In the genomic region with DNA sequence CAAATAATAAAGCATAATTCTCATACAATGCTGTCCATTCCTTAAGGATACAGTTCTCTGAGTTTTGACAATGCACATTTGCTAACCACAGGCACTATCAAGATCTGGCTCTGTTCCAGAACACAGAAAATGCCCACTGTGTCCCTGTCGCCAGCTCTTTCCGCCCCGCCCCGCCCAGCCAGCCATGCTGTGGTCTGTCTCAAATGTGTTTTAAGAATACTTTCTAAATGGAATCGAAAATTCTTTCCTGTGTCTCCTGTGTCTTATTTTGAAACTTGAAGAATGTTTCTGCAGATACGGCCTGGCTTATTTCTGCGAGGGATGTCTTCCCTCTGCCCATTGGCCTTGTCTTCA, we compare ENCODE assay signal across 10 mouse cellular contexts.
A peak's percentile ranks its signal among the peaks of the same experiment; 100 is the strongest.
DNase-seq lines count a peak whose midpoint lies in the region; ATAC-seq and TF ChIP-seq lines count a peak whose summit lies in the region.
"Had no signal": no experiment of that assay in that cellular context is flagged by ENCODE, and none has a peak within 500 bp of the region (broad histone marks: within the 10 kb centered on the region; RNA-seq: fewer than 3 reads in every experiment).

No protein-coding gene starts in this region.

- peaks cover 16% of the 10 kb centered on the region for H3K4me1 ChIP-seq in embryonic facial prominence, embryonic 14.5 days (ENCODE audit: control insufficient read depth, insufficient read depth, low read length)
- H3K4me1 ChIP-seq in embryonic facial prominence, embryonic 10.5 days, result peaks cover 5% of the 10 kb centered on the region; the same call in 1 of the 2 replicates
- H3K4me1 ChIP-seq in midbrain, embryonic 14.5 days (ENCODE audit: control insufficient read depth, insufficient read depth, low read length), result no peaks in the 10 kb centered on the region
- peaks cover 8% of the 10 kb centered on the region for H3K4me1 ChIP-seq in midbrain, embryonic 10.5 days
- H3K4me1 ChIP-seq in lung, embryonic 14.5 days (ENCODE audit: insufficient read depth), result peaks cover 13% of the 10 kb centered on the region

- H3K4me3 ChIP-seq in embryonic facial prominence, embryonic 14.5 days (ENCODE audit: low read depth, low read length), result no peak overlapping the region
- no peak overlapping the region for H3K4me3 ChIP-seq in embryonic facial prominence, embryonic 10.5 days
- H3K4me3 ChIP-seq in midbrain, embryonic 14.5 days (replicated peaks; ENCODE audit: low read depth, low read length), result no peak overlapping the region
- no peak overlapping the region for H3K4me3 ChIP-seq in midbrain, embryonic 10.5 days
- no peak overlapping the region for H3K4me3 ChIP-seq in lung, embryonic 14.5 days (ENCODE audit: low read depth, low read length)

- H3K27ac ChIP-seq in embryonic facial prominence, embryonic 14.5 days (replicated peaks; ENCODE audit: low read depth, low read length), result 0 out of 2 replicates have a peak overlapping the region, but pooled peaks have one; percentile 18
- no peak overlapping the region for H3K27ac ChIP-seq in embryonic facial prominence, embryonic 10.5 days (replicated peaks)
- no peak overlapping the region for H3K27ac ChIP-seq in midbrain, embryonic 14.5 days (replicated peaks; ENCODE audit: low read depth, low read length)
- no peak overlapping the region for H3K27ac ChIP-seq in midbrain, embryonic 10.5 days (replicated peaks)
- peak overlapping the region; percentile 46; the same call in 1 of the 2 replicates for H3K27ac ChIP-seq in lung, embryonic 14.5 days (ENCODE audit: low read depth)

- H3K9ac ChIP-seq in embryonic facial prominence, embryonic 14.5 days (ENCODE audit: low read depth, low read length), result no peak overlapping the region
- H3K9ac ChIP-seq in midbrain, embryonic 14.5 days (replicated peaks; ENCODE audit: low read length), result no peak overlapping the region
- no peak overlapping the region for H3K9ac ChIP-seq in lung, embryonic 14.5 days

- WGBS in embryonic facial prominence, embryonic 14.5 days, result 49% methylated on average over 7 of the region's 7 CpGs
- WGBS in embryonic facial prominence, embryonic 10.5 days, result 90% methylated on average over 7 of the region's 7 CpGs
- 74% methylated on average over 7 of the region's 7 CpGs for WGBS in midbrain, embryonic 14.5 days
- 95% methylated on average over 7 of the region's 7 CpGs for WGBS in midbrain, embryonic 10.5 days
- 43% methylated on average over 7 of the region's 7 CpGs for WGBS in lung, embryonic 14.5 days

- no peak for TF ChIP-seq CTCF in lung, embryonic 14.5 days (IDR thresholded peaks at IDR 0.05; ENCODE audit: low read depth)

- peak; percentile 63 for DNase-seq in embryonic facial prominence, embryonic 14.5 days (ENCODE audit: low spot score)
- no peak for DNase-seq in embryonic facial prominence, embryonic 10.5 days (ENCODE audit: low spot score)
- DNase-seq in midbrain, embryonic 14.5 days, result peak; percentile 50
- DNase-seq in midbrain, embryonic 10.5 days (ENCODE audit: low spot score), result no peak
- peak; percentile 80 for DNase-seq in lung, embryonic 14.5 days
- DNase-seq in testis, postnatal 10 days (ENCODE audit: low spot score), result peak; percentile 70
- DNase-seq in c-Kit-positive CD71-positive TER-119-positive erythroid progenitor cells, embryonic 14.5 days (ENCODE audit: low spot score), result no peak
- DNase-seq in heart, postnatal 4 days, result no peak
- DNase-seq: cerebellum, postnatal 36 days had no signal

- no peaks in the 10 kb centered on the region for H3K27me3 ChIP-seq in embryonic facial prominence, embryonic 14.5 days (replicated peaks; ENCODE audit: control insufficient read depth, insufficient read depth, low read length)
- H3K27me3 ChIP-seq in embryonic facial prominence, embryonic 10.5 days (replicated peaks; ENCODE audit: low read depth, poor library complexity, severe bottlenecking), result no peaks in the 10 kb centered on the region
- no peaks in the 10 kb centered on the region for H3K27me3 ChIP-seq in midbrain, embryonic 14.5 days (ENCODE audit: control insufficient read depth, insufficient read depth, low read length)
- H3K27me3 ChIP-seq in midbrain, embryonic 10.5 days (ENCODE audit: low read depth, poor library complexity, severe bottlenecking), result no peaks in the 10 kb centered on the region
- H3K27me3 ChIP-seq in lung, embryonic 14.5 days (ENCODE audit: insufficient read depth, low read length), result no peaks in the 10 kb centered on the region

- H3K4me2 ChIP-seq in embryonic facial prominence, embryonic 14.5 days (ENCODE audit: low read depth, low read length), result no peak overlapping the region
- H3K4me2 ChIP-seq in midbrain, embryonic 14.5 days (ENCODE audit: low read length), result no peak overlapping the region
- peak overlapping the region; percentile 15; the same call in 1 of the 2 replicates for H3K4me2 ChIP-seq in lung, embryonic 14.5 days

- H3K36me3 ChIP-seq in embryonic facial prominence, embryonic 14.5 days (ENCODE audit: control insufficient read depth, insufficient read depth, low read length), result peaks cover 28% of the 10 kb centered on the region
- peaks cover 28% of the 10 kb centered on the region for H3K36me3 ChIP-seq in embryonic facial prominence, embryonic 10.5 days (replicated peaks)
- H3K36me3 ChIP-seq in midbrain, embryonic 14.5 days (ENCODE audit: control insufficient read depth, insufficient read depth, low read length), result no peaks in the 10 kb centered on the region; the same call in 1 of the 2 replicates
- H3K36me3 ChIP-seq in midbrain, embryonic 10.5 days, result peaks cover 25% of the 10 kb centered on the region
- peaks cover 20% of the 10 kb centered on the region; the same call in 1 of the 2 replicates for H3K36me3 ChIP-seq in lung, embryonic 14.5 days (ENCODE audit: insufficient read depth)

- no peak for ATAC-seq in embryonic facial prominence, embryonic 14.5 days (ENCODE audit: low read depth)
- ATAC-seq in midbrain, embryonic 14.5 days (ENCODE audit: low FRiP score, low TSS enrichment), result no peak
- peak; percentile 57 for ATAC-seq in lung, embryonic 14.5 days (ENCODE audit: insufficient read depth)
- ATAC-seq: CD4-positive, CD25-positive, alpha-beta regulatory T cell, adult 4 months had no signal

- H3K9me3 ChIP-seq in embryonic facial prominence, embryonic 14.5 days (ENCODE audit: control insufficient read depth, low read length), result no peaks in the 10 kb centered on the region
- no peaks in the 10 kb centered on the region for H3K9me3 ChIP-seq in embryonic facial prominence, embryonic 10.5 days
- H3K9me3 ChIP-seq in midbrain, embryonic 14.5 days (ENCODE audit: control insufficient read depth, low read length), result no peaks in the 10 kb centered on the region
- no peaks in the 10 kb centered on the region for H3K9me3 ChIP-seq in midbrain, embryonic 10.5 days (replicated peaks)
- H3K9me3 ChIP-seq in lung, embryonic 14.5 days (ENCODE audit: low read depth, low read length), result no peaks in the 10 kb centered on the region

Comparison
In these comparisons a context has a peak if more than half of its experiments do, and no peak if none do; other contexts are left out.
1. DNase-seq: peak in embryonic facial prominence, embryonic 14.5 days (single experiment), midbrain, embryonic 14.5 days (single experiment), lung, embryonic 14.5 days (single experiment) and testis, postnatal 10 days (single experiment); none in embryonic facial prominence, embryonic 10.5 days (single experiment), midbrain, embryonic 10.5 days (single experiment), c-Kit-positive CD71-positive TER-119-positive erythroid progenitor cells, embryonic 14.5 days (single experiment) and heart, postnatal 4 days (single experiment).
2. H3K27ac ChIP-seq: peak in embryonic facial prominence, embryonic 14.5 days (single experiment) and lung, embryonic 14.5 days (single experiment); none in embryonic facial prominence, embryonic 10.5 days (single experiment), midbrain, embryonic 14.5 days (single experiment) and midbrain, embryonic 10.5 days (single experiment).